Mouse (Mus musculus) kidney, adult 2 months (tissue): Measurements from ENCODE around the gene Rfx4.

Experiments used
- CTCF ChIP-seq: fragments of 200-500 bp; conservative IDR thresholded peaks from 2 replicates; pipeline ENCODE4 v1.5.1; 2011; ENCODE audit warnings: low read depth, mild to moderate bottlenecking, control low read depth, low read length, moderate library complexity, mixed read lengths; ENCODE audit not compliant: insufficient read depth, insufficient read length
- POLR2A ChIP-seq: fragments of 200-500 bp; IDR thresholded peaks from one replicate; pipeline ENCODE4 v1.6.1; 2011; ENCODE audit warnings: low read depth, low read length, control low read depth

GRCm38 (mm10) chr10:84851981-84852979 lies 96.4 kb downstream of the Rfx4 start:
- TF ChIP-seq CTCF (no peak), POLR2A (no peak)
